Mouse (Mus musculus): ENCODE measurements at regions not wholly inside any gene's neighbourhood (a gene's known extent, or its start where the extent isn't known, plus 50 kb on each side); places are given as distances from the start of the nearest gene placed in this dataset.

GRCm38 (mm10) chr5:126034846-126035245 is 503.3 kb downstream of the Tmem132b start:
- in situ Hi-C loops (cut with MboI; ENCODE audit: low pct_ligation_motif_present, low pct_unique_long_range_greater_than_20kb, low sequenced_read_pairs): no loop called here
- Histone ChIP-seq H3K9me3 (replicated peaks; ENCODE audit: low read length) (peaks cover 61% of the 10 kb centered on the region), H3K27ac (ENCODE audit: insufficient read depth, low read depth) (no peak overlapping the region), H3K79me2 (replicated peaks; ENCODE audit: control insufficient read depth, extremely low read depth, insufficient read depth, poor library complexity, severe bottlenecking) (no peaks in the 10 kb centered on the region), H3K36me3 (replicated peaks in 1 of 2; ENCODE audit: control insufficient read depth in 1 of 2, insufficient read depth in 1 of 2, low read length in 1 of 2) (no peaks in the 10 kb centered on the region), H3K4me3 (replicated peaks in 1 of 3; ENCODE audit: low read depth in 2 of 3, low read length in 2 of 3, poor library complexity in 1 of 3) (no peak overlapping the region), H3K27me3 (replicated peaks) (no peaks in the 10 kb centered on the region), H3K4me1 (ENCODE audit: control insufficient read depth in 1 of 2, insufficient read depth in 2 of 2) (no peaks in the 10 kb centered on the region), H3K4me2 (ENCODE audit: insufficient read depth, low read depth, poor library complexity, severe bottlenecking) (no peak overlapping the region), H3K9ac (ENCODE audit: insufficient read depth, low read depth) (no peak overlapping the region)
- no peak for DNase-seq (ENCODE audit: extremely low read depth)
- TF ChIP-seq CTCF (conservative IDR thresholded peaks at IDR 0.05 in 1 of 2, IDR thresholded peaks at IDR 0.05 in 1 of 2; ENCODE audit: low read depth in 2 of 2, low read length in 2 of 2) (no peak), RCOR1 (conservative IDR thresholded peaks at IDR 0.05; ENCODE audit: low read depth, low read length) (no peak), USF2 (conservative IDR thresholded peaks at IDR 0.05; ENCODE audit: low read depth, low read length) (no peak), E2F4 (IDR thresholded peaks at IDR 0.05; ENCODE audit: insufficient replicate concordance, low read depth, low read length) (no peak), ETS1 (conservative IDR thresholded peaks at IDR 0.05; ENCODE audit: low read depth, low read length) (no peak), ELF1 (IDR thresholded peaks at IDR 0.05; ENCODE audit: low read depth, low read length) (no peak)
- dilution Hi-C loops (cut with MboI; ENCODE audit: extremely low pct_ligation_motif_present, extremely low pct_unique_long_range_greater_than_20kb, low sequenced_read_pairs): no loop called here

GRCm38 (mm10) chr5:126036686-126037085 is 505.1 kb downstream of the Tmem132b start:
- DNase-seq (ENCODE audit: extremely low read depth): no peak
- no peak overlapping the region for H3K4me3 ChIP-seq (replicated peaks in 1 of 3; ENCODE audit: low read depth in 2 of 3, low read length in 2 of 3, poor library complexity in 1 of 3)
- no peak overlapping the region for H3K9ac ChIP-seq (ENCODE audit: insufficient read depth, low read depth)
- H3K36me3 ChIP-seq (replicated peaks in 1 of 2; ENCODE audit: control insufficient read depth in 1 of 2, insufficient read depth in 1 of 2, low read length in 1 of 2): no peaks in the 10 kb centered on the region
- H3K4me1 ChIP-seq (ENCODE audit: control insufficient read depth in 1 of 2, insufficient read depth in 2 of 2): no peaks in the 10 kb centered on the region
- no peaks in the 10 kb centered on the region for H3K79me2 ChIP-seq (replicated peaks; ENCODE audit: control insufficient read depth, extremely low read depth, insufficient read depth, poor library complexity, severe bottlenecking)
- dilution Hi-C loops (cut with MboI; ENCODE audit: extremely low pct_ligation_motif_present, extremely low pct_unique_long_range_greater_than_20kb, low sequenced_read_pairs) (no loop called here), in situ Hi-C loops (cut with MboI; ENCODE audit: low pct_ligation_motif_present, low pct_unique_long_range_greater_than_20kb, low sequenced_read_pairs) (no loop called here)
- H3K27me3 ChIP-seq (replicated peaks): no peaks in the 10 kb centered on the region
- H3K4me2 ChIP-seq (ENCODE audit: insufficient read depth, low read depth, poor library complexity, severe bottlenecking): no peak overlapping the region
- H3K27ac ChIP-seq (ENCODE audit: insufficient read depth, low read depth): no peak overlapping the region
- H3K9me3 ChIP-seq (replicated peaks; ENCODE audit: low read length): peaks cover 61% of the 10 kb centered on the region
- no peak for TF ChIP-seq HCFC1 (IDR thresholded peaks at IDR 0.05; ENCODE audit: low read depth, low read length)
- no peak for TF ChIP-seq ZKSCAN1 (IDR thresholded peaks at IDR 0.05; ENCODE audit: borderline replicate concordance, low read depth, low read length)
- no peak for TF ChIP-seq SMC3 (IDR thresholded peaks at IDR 0.05; ENCODE audit: low read depth, low read length)
- TF ChIP-seq ELF1 (IDR thresholded peaks at IDR 0.05; ENCODE audit: low read depth, low read length): no peak
- no peak for TF ChIP-seq POLR2A (IDR thresholded peaks at IDR 0.05; ENCODE audit: low read depth, low read length)
- TF ChIP-seq PAX5 (IDR thresholded peaks at IDR 0.05; ENCODE audit: low read length): no peak
- TF ChIP-seq MAX (IDR thresholded peaks at IDR 0.05; ENCODE audit: low read length): no peak
- no peak for TF ChIP-seq SIN3A (IDR thresholded peaks at IDR 0.05; ENCODE audit: low read length)
- TF ChIP-seq RCOR1 (conservative IDR thresholded peaks at IDR 0.05; ENCODE audit: low read depth, low read length): no peak
- TF ChIP-seq TBP (conservative IDR thresholded peaks at IDR 0.05; ENCODE audit: low read depth, low read length): no peak
- no peak for TF ChIP-seq ETS1 (conservative IDR thresholded peaks at IDR 0.05; ENCODE audit: low read depth, low read length)
- no peak for TF ChIP-seq CHD1 (IDR thresholded peaks at IDR 0.05; ENCODE audit: low read depth, low read length)
- TF ChIP-seq E2F4 (IDR thresholded peaks at IDR 0.05; ENCODE audit: insufficient replicate concordance, low read depth, low read length): no peak
- no peak for TF ChIP-seq UBTF (IDR thresholded peaks at IDR 0.05; ENCODE audit: low read depth, low read length)
- TF ChIP-seq MEF2A (IDR thresholded peaks at IDR 0.05; ENCODE audit: borderline replicate concordance, low read depth, low read length): no peak
- TF ChIP-seq KAT2A (IDR thresholded peaks at IDR 0.05; ENCODE audit: insufficient replicate concordance, low read length): no peak
- TF ChIP-seq USF2 (conservative IDR thresholded peaks at IDR 0.05; ENCODE audit: low read depth, low read length): no peak
- TF ChIP-seq GABPA (IDR thresholded peaks at IDR 0.05; ENCODE audit: insufficient replicate concordance, low read depth, low read length): no peak
- no peak for TF ChIP-seq JUND (conservative IDR thresholded peaks at IDR 0.05; ENCODE audit: low read depth, low read length)

Data from CH12.LX (cell line).